Mouse (Mus musculus) kidney, postnatal 0 days (tissue): Measurements from ENCODE around the gene P2ry6. TPM values are rescaled to one million over a fixed set of nuclear protein-coding genes. Genes with fewer than 3 reads are reported as not detected.

ENCODE experiments used
- ATAC-seq: fragments of 200-750 bp; cut with Nextera tagmentation; replicated peaks from 2 replicates; pipeline ENCODE4 v1.8.0; 2017; ENCODE audit warnings: low read depth, moderate number of reproducible peaks, moderate TSS enrichment, moderate library complexity; ENCODE audit not compliant: low FRiP score
- DNase-seq: peaks from one replicate; pipeline ENCODE4 v3.0.0-alpha.2; 2016; ENCODE audit warnings: low spot score
- H3K27ac ChIP-seq: fragments of 300-500 bp; sonication (generic); 2 replicates; pipeline ENCODE4 v1.5.1; 2014; ENCODE audit warnings: mild to moderate bottlenecking
- H3K27me3 ChIP-seq: fragments of 300-500 bp; sonication (generic); 2 replicates; pipeline ENCODE4 v1.6.1; 2014; ENCODE audit warnings: low read length, mixed read lengths; ENCODE audit not compliant: insufficient read depth
- H3K36me3 ChIP-seq: fragments of 300-500 bp; sonication (generic); 2 replicates; pipeline ENCODE4 v1.6.1; 2014; ENCODE audit warnings: low read length, mixed read lengths; ENCODE audit not compliant: insufficient read depth
- H3K4me1 ChIP-seq: fragments of 300-500 bp; sonication (generic); replicated peaks from 2 replicates; pipeline ENCODE4 v1.6.1; 2014; ENCODE audit warnings: antibody characterized with exemption, low read length, mixed read lengths; ENCODE audit not compliant: insufficient read depth
- H3K4me2 ChIP-seq: fragments of 300-500 bp; sonication (generic); 2 replicates; pipeline ENCODE4 v1.6.1; 2014; ENCODE audit warnings: mild to moderate bottlenecking, low read length, moderate library complexity, mixed read lengths
- H3K4me3 ChIP-seq: fragments of 300-500 bp; sonication (generic); replicated peaks from 2 replicates; pipeline ENCODE4 v1.5.1; 2014; ENCODE audit warnings: low read depth, low read length
- H3K9ac ChIP-seq: fragments of 300-500 bp; sonication (generic); 2 replicates; pipeline ENCODE4 v1.6.1; 2014; ENCODE audit warnings: low read depth, low read length
- H3K9me3 ChIP-seq: fragments of 300-500 bp; sonication (generic); replicated peaks from 2 replicates; pipeline ENCODE4 v1.6.1; 2016; ENCODE audit warnings: low read length, inconsistent platforms, mixed read lengths
- CTCF ChIP-seq: IDR thresholded peaks from 2 replicates; pipeline ENCODE4 v1.5.1; 2016; ENCODE audit warnings: antibody characterized with exemption, low read depth, mild to moderate bottlenecking, moderate library complexity
- WGBS: fragments of 180-500 bp; shearing (Covaris S2); extraction: QIAGEN DNeasy Blood & Tissue Kit; methylation state at CpG from one replicate; pipeline ENCODE4 v1.1.7; 2014; 5-methylcytosine and 5-hydroxymethylcytosine counted together
- polyA plus RNA-seq: library from polyadenylated mRNA; unstranded; fragments of >200 nt; fragmentation: Nextera tagmentation; extraction: Ambion mirVana; gene quantifications from 2 replicates; pipeline ENCODE4 v1.2.1, GENCODE M21; 2015

Gene P2ry6
- polyA plus RNA-seq, 1 experiment from 2014 or later, result 5.0 TPM

DNA sequence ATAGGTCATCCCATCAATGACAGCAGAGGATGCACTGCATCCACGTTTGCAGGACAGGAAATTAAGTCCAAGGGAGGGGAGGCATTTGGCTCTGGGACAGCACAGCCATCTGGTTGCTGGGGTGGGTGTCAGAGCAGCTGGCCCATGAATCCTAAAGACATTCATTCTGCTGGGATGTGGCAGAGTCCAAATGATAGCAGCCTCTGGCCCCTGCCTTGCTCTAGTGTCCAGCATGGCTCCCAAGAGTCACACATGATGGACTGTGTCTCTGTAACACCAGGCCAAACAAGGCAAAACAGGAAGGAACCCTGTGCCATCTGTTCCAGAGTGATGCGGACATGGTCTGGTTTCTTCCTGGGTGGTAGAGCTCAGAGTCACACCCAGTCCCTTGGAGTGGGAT, 22.5 kb downstream of the P2ry6 start:
- no peaks in the 10 kb centered on the region for H3K36me3 ChIP-seq
- peaks cover 3% of the 10 kb centered on the region; the same call in 1 of the 2 replicates for H3K4me1 ChIP-seq
- no peak overlapping the region for H3K27ac ChIP-seq
- H3K27me3 ChIP-seq, result no peaks in the 10 kb centered on the region
- no peak for TF ChIP-seq CTCF
- H3K4me2 ChIP-seq, result no peak overlapping the region
- H3K4me3 ChIP-seq, result no peak overlapping the region
- H3K9me3 ChIP-seq, result no peaks in the 10 kb centered on the region
- WGBS, result 52% methylated on average over 2 of the region's 2 CpGs
- DNase-seq (no peak), ATAC-seq (no peak)
- no peak overlapping the region for H3K9ac ChIP-seq

DNA sequence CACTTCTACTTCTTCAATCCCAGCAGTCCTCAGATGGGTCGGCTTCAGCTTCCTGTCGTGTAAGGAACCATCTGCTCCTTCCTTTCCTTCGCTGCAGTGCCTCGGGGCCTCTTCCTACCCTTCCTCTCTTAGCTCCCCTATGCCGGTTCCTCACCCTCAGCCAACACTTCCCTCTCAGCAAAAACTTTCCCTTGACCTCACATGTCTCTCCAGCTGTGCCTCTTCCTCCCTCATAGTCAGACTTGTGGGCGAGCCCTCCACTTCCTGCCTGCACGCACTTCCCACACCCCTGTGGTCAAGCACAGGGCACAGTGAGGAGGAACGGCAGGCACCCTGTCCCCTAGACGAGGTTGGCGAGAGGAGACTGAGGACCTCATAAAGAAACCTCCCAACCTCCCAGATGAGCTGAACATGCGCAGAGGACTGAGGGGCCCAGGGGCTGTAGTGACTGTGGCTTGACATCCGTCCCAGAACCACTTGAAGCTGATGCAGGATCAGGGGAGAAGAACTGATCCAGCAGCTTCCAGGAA, 23.9 kb downstream of the P2ry6 start:
- WGBS, result 30% methylated on average over 12 of the region's 12 CpGs
- no peaks in the 10 kb centered on the region for H3K27me3 ChIP-seq
- H3K36me3 ChIP-seq, result no peaks in the 10 kb centered on the region
- no peak overlapping the region for H3K4me3 ChIP-seq
- H3K9ac ChIP-seq, result no peak overlapping the region
- no peak overlapping the region for H3K4me2 ChIP-seq
- H3K9me3 ChIP-seq, result no peaks in the 10 kb centered on the region
- H3K4me1 ChIP-seq, result peaks cover 6% of the 10 kb centered on the region; the same call in 1 of the 2 replicates
- peak; percentile 84 for DNase-seq
- H3K27ac ChIP-seq, result peak overlapping the region; percentile 61
- ATAC-seq, result peak; percentile 34; the same call in 1 of the 2 replicates
- TF ChIP-seq CTCF, result no peak

GRCm38 (mm10) chr7:100950031-100950430, 24.4 kb downstream of the P2ry6 start:
- peak overlapping the region; percentile 61 for H3K27ac ChIP-seq

GRCm38 (mm10) chr7:100944738-100945137, 29.7 kb downstream of the P2ry6 start:
- no peaks in the 10 kb centered on the region for H3K27me3 ChIP-seq
- 87% methylated on average over 5 of the region's 5 CpGs for WGBS
- H3K4me3 ChIP-seq, result no peak overlapping the region
- no peak overlapping the region for H3K9ac ChIP-seq
- ATAC-seq, result no peak
- TF ChIP-seq CTCF, result no peak
- peaks cover 3% of the 10 kb centered on the region; the same call in 1 of the 2 replicates for H3K4me1 ChIP-seq
- no peak overlapping the region for H3K27ac ChIP-seq
- no peak for DNase-seq
- no peak overlapping the region for H3K4me2 ChIP-seq
- H3K36me3 ChIP-seq, result no peaks in the 10 kb centered on the region
- H3K9me3 ChIP-seq, result no peaks in the 10 kb centered on the region

More at GRCm38 (mm10) chr7:100950031-100950430, 24.4 kb downstream of the P2ry6 start:
- Histone ChIP-seq H3K4me1 (peaks cover 6% of the 10 kb centered on the region; the same call in 1 of the 2 replicates), H3K4me2 (no peak overlapping the region), H3K9me3 (no peaks in the 10 kb centered on the region), H3K4me3 (no peak overlapping the region), H3K36me3 (no peaks in the 10 kb centered on the region), H3K9ac (no peak overlapping the region), H3K27me3 (no peaks in the 10 kb centered on the region)
- WGBS, result 55% methylated on average over 5 of the region's 5 CpGs
- ATAC-seq, result peak; percentile 36; the same call in 1 of the 2 replicates
- no peak for TF ChIP-seq CTCF
- no peak for DNase-seq

DNA sequence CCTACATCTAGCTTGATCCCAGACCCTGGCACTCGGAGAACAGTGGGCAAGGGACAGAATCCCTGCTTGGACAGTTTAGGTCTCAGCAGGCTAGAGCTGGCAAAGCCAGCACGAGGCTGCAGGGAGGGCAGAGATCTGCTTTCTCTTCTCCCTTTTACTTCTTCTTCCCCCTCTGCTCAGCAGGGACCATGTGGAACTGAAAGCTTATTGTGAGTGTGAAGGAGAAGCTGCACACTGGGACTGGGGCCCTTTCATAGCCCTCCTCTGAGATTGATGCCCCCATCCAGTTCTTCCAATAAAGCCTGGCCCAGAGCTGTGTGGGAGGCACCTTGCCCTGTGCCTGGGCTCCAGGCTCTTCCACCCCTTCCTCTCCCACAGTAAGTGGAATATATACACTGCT, 30.1 kb downstream of the P2ry6 start:
- WGBS, result 77% methylated on average over 2 of the region's 2 CpGs
- H3K9ac ChIP-seq, result no peak overlapping the region
- H3K4me1 ChIP-seq, result peaks cover 3% of the 10 kb centered on the region; the same call in 1 of the 2 replicates
- TF ChIP-seq CTCF, result no peak
- no peak overlapping the region for H3K4me2 ChIP-seq
- H3K4me3 ChIP-seq, result no peak overlapping the region
- no peak overlapping the region for H3K27ac ChIP-seq
- H3K9me3 ChIP-seq, result no peaks in the 10 kb centered on the region
- H3K27me3 ChIP-seq, result no peaks in the 10 kb centered on the region
- DNase-seq, result no peak
- no peak for ATAC-seq
- H3K36me3 ChIP-seq, result no peaks in the 10 kb centered on the region

GRCm38 (mm10) chr7:100942789-100943615, 31.4 kb downstream of the P2ry6 start:
- H3K4me3 ChIP-seq, result no peak overlapping the region
- H3K4me2 ChIP-seq, result no peak overlapping the region
- H3K27me3 ChIP-seq, result no peaks in the 10 kb centered on the region
- peak; percentile 84 for DNase-seq
- peak; percentile 60; the same call in 1 of the 2 replicates for ATAC-seq
- H3K36me3 ChIP-seq, result no peaks in the 10 kb centered on the region
- peak; percentile 89 for TF ChIP-seq CTCF
- H3K9me3 ChIP-seq, result no peaks in the 10 kb centered on the region
- H3K4me1 ChIP-seq, result peaks cover 3% of the 10 kb centered on the region; the same call in 1 of the 2 replicates
- 22% methylated on average over 12 of the region's 12 CpGs for WGBS
- no peak overlapping the region for H3K27ac ChIP-seq
- no peak overlapping the region for H3K9ac ChIP-seq
